Mouse (Mus musculus) forebrain, postnatal 0 days (tissue): ENCODE data around the gene Sult1e1. TPM values are rescaled to one million over a fixed set of nuclear protein-coding genes. Genes with fewer than 3 reads are reported as not detected.

Experiments
- ATAC-seq: fragments of 200-750 bp; cut with Nextera tagmentation; 2 replicates; pipeline ENCODE4 v1.8.0; 2017; ENCODE audit warnings: mild to moderate bottlenecking, moderate library complexity
- DNase-seq: peaks from one replicate; pipeline ENCODE4 v3.0.0-alpha.2; 2015
- H3K27ac ChIP-seq: fragments of 300-500 bp; sonication (generic); 2 replicates; pipeline ENCODE4 v1.5.1; 2014; ENCODE audit warnings: low read depth, mild to moderate bottlenecking, antibody characterized with exemption, low read length, moderate library complexity, mixed read lengths
- H3K27me3 ChIP-seq: fragments of 300-500 bp; sonication (generic); 2 replicates; pipeline ENCODE4 v1.6.1; 2014; ENCODE audit warnings: mild to moderate bottlenecking, low read length, mixed read lengths; ENCODE audit not compliant: insufficient read depth
- H3K36me3 ChIP-seq: fragments of 300-500 bp; sonication (generic); 2 replicates; pipeline ENCODE4 v1.6.1; 2014; ENCODE audit warnings: mild to moderate bottlenecking, moderate library complexity; ENCODE audit not compliant: insufficient read depth
- H3K4me1 ChIP-seq: fragments of 300-500 bp; sonication (generic); 2 replicates; pipeline ENCODE4 v1.6.1; 2014; ENCODE audit warnings: antibody characterized with exemption; ENCODE audit not compliant: insufficient read depth
- H3K4me2 ChIP-seq: fragments of 300-500 bp; sonication (generic); 2 replicates; pipeline ENCODE4 v1.6.1; 2014; ENCODE audit warnings: low read depth, mild to moderate bottlenecking, moderate library complexity
- H3K4me3 ChIP-seq: fragments of 300-500 bp; sonication (generic); 2 replicates; pipeline ENCODE4 v1.5.1; 2014; ENCODE audit warnings: low read depth, low read length, mixed read lengths
- H3K9ac ChIP-seq: fragments of 300-500 bp; sonication (generic); 2 replicates; pipeline ENCODE4 v1.6.1; 2014; ENCODE audit warnings: mild to moderate bottlenecking
- H3K9me3 ChIP-seq: fragments of 300-500 bp; sonication (generic); 2 replicates; pipeline ENCODE4 v1.6.1; 2016; ENCODE audit warnings: low read length
- CTCF ChIP-seq: sonication (generic); IDR thresholded peaks from 2 replicates; pipeline ENCODE4 v1.5.1; 2016; ENCODE audit warnings: antibody characterized with exemption, control low read depth, low read depth
- WGBS: fragments of 180-500 bp; shearing (Covaris S2); extraction: QIAGEN DNeasy Blood & Tissue Kit; methylation state at CpG from one replicate; pipeline ENCODE4 v1.1.7; 2014; 5-methylcytosine and 5-hydroxymethylcytosine counted together
- polyA plus RNA-seq: library from polyadenylated mRNA; unstranded; fragments of >200 nt; fragmentation: Nextera tagmentation; extraction: Ambion mirVana; gene quantifications from 2 replicates; pipeline ENCODE4 v1.2.1, GENCODE M21; 2015
- total RNA-seq: library from RNA; depleted of rRNA; stranded (reverse); fragments of >200 nt; gene quantifications from 2 replicates; pipeline ENCODE4 v1.2.3, GENCODE M21; 2014

The Sult1e1 gene
- total and polyA plus RNA-seq, 2 experiments from 2014 or later = not detected

DNA sequence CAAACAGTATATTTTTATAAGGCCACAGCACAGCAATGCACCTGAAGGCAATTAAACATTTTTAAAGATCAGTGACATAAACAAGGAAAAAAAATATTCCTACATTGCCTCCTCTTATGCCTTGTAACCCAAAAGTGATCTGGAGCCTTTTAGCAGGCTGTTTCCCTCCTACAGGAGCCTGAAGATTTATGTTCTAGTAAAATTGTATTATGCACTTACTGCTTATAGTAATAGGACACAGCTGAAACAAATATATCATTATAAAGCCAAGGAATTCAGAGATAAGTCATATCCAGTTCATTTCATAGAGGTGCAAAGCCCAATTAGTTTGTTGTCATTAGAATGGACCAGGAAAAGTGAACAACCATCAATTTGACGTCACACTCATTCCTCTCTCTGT lies 17.2 kb downstream of the Sult1e1 start:
- Histone ChIP-seq H3K4me3 (no peak overlapping the region), H3K4me2 (no peak overlapping the region), H3K27me3 (no peaks in the 10 kb centered on the region), H3K36me3 (no peaks in the 10 kb centered on the region), H3K4me1 (no peaks in the 10 kb centered on the region), H3K9me3 (no peaks in the 10 kb centered on the region), H3K9ac (no peak overlapping the region), H3K27ac (no peak overlapping the region)
- WGBS = 70% methylated on average over 1 of the region's 1 CpGs
- no peak for TF ChIP-seq CTCF
- no peak for ATAC-seq
- DNase-seq = no peak

DNA sequence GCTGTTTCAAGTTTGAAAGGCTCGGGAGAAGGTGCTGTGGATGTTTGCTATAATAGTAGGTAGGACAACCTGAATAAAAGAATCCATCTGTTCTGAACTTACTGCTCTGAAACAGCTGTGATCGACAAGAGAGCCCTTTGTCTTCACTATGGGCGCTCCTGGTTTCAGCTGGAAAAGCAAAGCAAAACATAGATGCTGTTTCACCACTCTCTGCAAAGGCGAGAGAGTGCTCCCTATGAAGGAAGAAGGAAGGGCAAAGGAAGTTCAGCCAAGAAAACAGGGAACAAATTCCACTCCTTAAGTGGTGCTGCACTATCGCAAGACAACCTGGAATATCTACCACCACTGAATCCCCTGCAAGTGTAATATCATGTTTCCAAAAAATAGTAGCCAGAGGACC lies 17.9 kb downstream of the Sult1e1 start:
- TF ChIP-seq CTCF = no peak
- ATAC-seq (no peak), DNase-seq (no peak)
- Histone ChIP-seq H3K4me1 (no peaks in the 10 kb centered on the region), H3K9ac (no peak overlapping the region), H3K27me3 (no peaks in the 10 kb centered on the region), H3K4me2 (no peak overlapping the region), H3K4me3 (no peak overlapping the region), H3K36me3 (no peaks in the 10 kb centered on the region), H3K27ac (no peak overlapping the region), H3K9me3 (no peaks in the 10 kb centered on the region)
- 56% methylated on average over 5 of the region's 5 CpGs for WGBS

DNA sequence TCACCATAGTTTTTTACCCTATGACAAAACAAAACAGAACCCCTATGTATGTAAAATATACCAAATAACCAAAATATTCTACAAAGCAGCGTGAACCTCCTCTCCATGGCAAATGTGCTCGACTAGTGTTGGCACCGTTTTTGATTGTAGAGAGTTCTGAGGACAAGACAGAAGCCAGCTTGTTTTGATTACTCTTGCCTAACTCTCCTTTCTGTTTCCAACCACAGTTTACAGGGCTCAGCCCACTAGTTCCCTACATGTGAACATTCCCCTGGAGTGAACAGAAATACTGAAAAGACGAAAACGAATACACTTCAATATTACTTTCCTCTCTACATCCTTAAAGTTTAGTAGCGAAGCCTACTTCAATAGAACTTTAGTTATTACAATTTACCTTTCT lies 18.6 kb downstream of the Sult1e1 start:
- WGBS = 85% methylated on average over 6 of the region's 6 CpGs
- no peak overlapping the region for H3K4me2 ChIP-seq
- no peak for TF ChIP-seq CTCF
- no peaks in the 10 kb centered on the region for H3K4me1 ChIP-seq
- ATAC-seq (no peak), DNase-seq (no peak)
- H3K9ac ChIP-seq = no peak overlapping the region
- H3K27ac ChIP-seq = no peak overlapping the region
- no peak overlapping the region for H3K4me3 ChIP-seq
- no peaks in the 10 kb centered on the region for H3K36me3 ChIP-seq
- H3K9me3 ChIP-seq = no peaks in the 10 kb centered on the region
- no peaks in the 10 kb centered on the region for H3K27me3 ChIP-seq

DNA sequence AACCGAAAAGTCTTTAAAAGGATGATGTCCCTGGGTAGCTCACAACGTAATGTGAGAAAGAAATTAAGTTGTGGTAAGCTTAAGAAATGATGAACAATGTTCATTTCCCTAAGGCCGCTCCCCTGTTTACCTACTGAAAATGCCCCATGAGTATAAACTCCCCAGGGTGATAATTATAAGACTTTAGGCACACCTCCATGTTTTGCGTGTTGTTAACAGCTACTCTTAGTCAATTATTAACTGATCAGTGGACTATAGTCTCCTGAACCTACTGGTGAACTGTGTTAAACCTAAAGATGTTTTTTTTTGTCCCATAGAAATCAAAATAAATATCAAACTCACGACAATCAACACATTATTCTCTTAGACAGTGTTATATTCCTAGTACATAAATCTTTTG lies 22.5 kb downstream of the Sult1e1 start, which contains the start of gene Sult1d1:
Gene Sult1d1, minus strand, starts transcription at position 183 of the 400 bp plus-strand sequence.
- no peaks in the 10 kb centered on the region for H3K4me1 ChIP-seq
- no peaks in the 10 kb centered on the region for H3K36me3 ChIP-seq
- DNase-seq (no peak), ATAC-seq (no peak)
- no peaks in the 10 kb centered on the region for H3K27me3 ChIP-seq
- WGBS = 85% methylated on average over 5 of the region's 5 CpGs
- no peak within 1 kb of the TSS for H3K27ac ChIP-seq
- H3K4me2 ChIP-seq = no peak within 1 kb of the TSS
- H3K9ac ChIP-seq = no peak within 1 kb of the TSS
- no peak within 1 kb of the TSS for H3K4me3 ChIP-seq
- no peaks in the 10 kb centered on the region for H3K9me3 ChIP-seq
- no peak for TF ChIP-seq CTCF

DNA sequence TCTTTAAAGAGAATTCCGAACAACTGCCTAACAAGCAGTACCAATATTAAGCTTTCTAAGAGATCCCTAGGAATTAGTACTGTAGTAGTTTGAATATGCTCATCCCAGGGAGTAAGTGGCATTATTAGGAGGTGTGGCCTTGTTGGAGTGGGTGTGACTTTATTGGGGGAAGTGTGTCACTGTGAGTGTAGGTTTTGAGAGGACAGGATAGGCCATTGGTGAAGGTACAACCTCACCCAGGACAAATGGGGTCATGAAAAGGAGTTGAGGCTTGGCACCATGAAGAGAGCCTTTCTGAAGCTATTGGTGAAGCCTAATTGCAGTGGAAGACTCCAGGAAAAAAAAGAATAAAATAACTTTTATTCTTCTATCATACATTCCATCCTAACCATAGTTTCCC lies 24.1 kb downstream of the Sult1e1 start:
- no peak overlapping the region for H3K4me2 ChIP-seq
- H3K27me3 ChIP-seq = no peaks in the 10 kb centered on the region
- H3K9me3 ChIP-seq = no peaks in the 10 kb centered on the region
- no peak overlapping the region for H3K9ac ChIP-seq
- DNase-seq (no peak), ATAC-seq (no peak)
- no peak overlapping the region for H3K27ac ChIP-seq
- TF ChIP-seq CTCF = no peak
- 94% methylated on average over 1 of the region's 1 CpGs for WGBS
- no peaks in the 10 kb centered on the region for H3K36me3 ChIP-seq
- no peaks in the 10 kb centered on the region for H3K4me1 ChIP-seq
- no peak overlapping the region for H3K4me3 ChIP-seq

DNA sequence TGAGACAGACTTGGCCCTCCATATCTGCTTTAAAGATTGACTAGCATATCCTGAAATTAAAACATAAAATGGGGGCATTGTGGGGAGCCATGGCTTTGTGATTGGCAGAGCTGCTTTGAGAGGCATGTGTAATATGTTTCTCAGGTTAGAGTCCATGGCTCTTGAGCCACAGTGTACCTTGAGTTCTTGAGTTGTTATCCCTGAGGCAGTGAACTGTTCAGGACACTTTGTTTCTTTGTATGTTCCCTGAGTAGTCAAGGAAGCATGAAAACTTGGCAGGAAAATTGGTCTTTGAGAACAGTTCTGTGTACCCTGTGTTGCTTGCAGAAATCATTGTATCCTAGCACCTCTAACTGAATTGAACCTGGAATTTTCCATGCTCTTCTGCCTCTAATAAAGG lies 28.4 kb downstream of the Sult1e1 start:
- Histone ChIP-seq H3K9me3 (no peaks in the 10 kb centered on the region), H3K36me3 (no peaks in the 10 kb centered on the region), H3K4me1 (no peaks in the 10 kb centered on the region), H3K9ac (no peak overlapping the region), H3K27me3 (no peaks in the 10 kb centered on the region), H3K4me3 (no peak overlapping the region), H3K4me2 (no peak overlapping the region), H3K27ac (no peak overlapping the region)
- TF ChIP-seq CTCF = no peak
- DNase-seq = no peak
- ATAC-seq = no peak

DNA sequence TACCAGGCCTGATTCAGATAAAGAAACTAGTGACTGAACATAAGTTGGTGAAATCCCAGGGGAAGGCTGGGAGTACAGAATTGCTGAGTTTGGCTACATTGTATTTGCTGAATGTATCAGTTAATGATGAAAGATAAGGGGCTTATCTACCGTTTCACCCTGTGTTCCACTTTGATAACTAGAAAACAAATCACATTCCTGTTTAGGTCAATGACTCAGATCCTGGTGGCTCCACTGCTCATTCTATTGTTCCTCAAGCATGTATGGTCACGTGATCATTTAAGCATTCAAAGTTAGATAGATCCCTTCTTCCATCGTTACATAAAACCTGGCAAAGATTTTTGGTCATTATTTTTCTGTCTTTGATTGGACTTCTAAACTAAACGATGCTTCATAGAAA lies 28.9 kb downstream of the Sult1e1 start:
- no peaks in the 10 kb centered on the region for H3K9me3 ChIP-seq
- H3K4me2 ChIP-seq = no peak overlapping the region
- H3K27me3 ChIP-seq = no peaks in the 10 kb centered on the region
- TF ChIP-seq CTCF = no peak
- no peak overlapping the region for H3K4me3 ChIP-seq
- no peak for ATAC-seq
- WGBS = 69% methylated on average over 4 of the region's 4 CpGs
- no peaks in the 10 kb centered on the region for H3K4me1 ChIP-seq
- H3K36me3 ChIP-seq = no peaks in the 10 kb centered on the region
- no peak for DNase-seq
- H3K27ac ChIP-seq = no peak overlapping the region
- H3K9ac ChIP-seq = no peak overlapping the region

DNA sequence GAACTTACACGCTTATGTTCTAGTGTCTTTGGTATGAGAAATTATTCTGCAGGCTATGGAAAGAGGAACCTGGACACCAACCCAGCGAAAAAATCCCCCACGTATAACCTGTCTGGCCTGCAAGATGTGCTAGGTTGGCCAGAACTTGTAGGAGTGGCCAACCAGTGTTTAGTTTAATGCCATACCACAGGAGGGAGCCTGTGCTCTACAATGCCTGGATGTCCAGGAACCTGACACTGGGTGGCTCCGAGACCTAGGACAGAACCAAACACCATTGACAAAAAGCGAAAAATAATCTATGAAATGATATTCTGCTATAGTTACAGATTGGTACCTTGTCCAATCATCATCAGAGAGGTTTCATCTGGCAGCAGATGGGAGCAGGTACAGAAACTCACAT lies 31.2 kb downstream of the Sult1e1 start:
- Histone ChIP-seq H3K4me2 (no peak overlapping the region), H3K27me3 (no peaks in the 10 kb centered on the region), H3K9me3 (no peaks in the 10 kb centered on the region), H3K36me3 (no peaks in the 10 kb centered on the region), H3K4me1 (no peaks in the 10 kb centered on the region), H3K4me3 (no peak overlapping the region), H3K9ac (no peak overlapping the region), H3K27ac (no peak overlapping the region)
- WGBS = 79% methylated on average over 5 of the region's 5 CpGs
- DNase-seq (no peak), ATAC-seq (no peak)
- no peak for TF ChIP-seq CTCF
